Mouse (Mus musculus) C2C12 (cell line): Measurements from ENCODE around the gene Klhdc4.

ENCODE experiments used
- CEBPB ChIP-seq: IDR thresholded peaks from one replicate; pipeline ENCODE4 v1.6.1; 2011; ENCODE audit warnings: low read depth, mild to moderate bottlenecking, control low read depth, moderate library complexity
- CTCF ChIP-seq: IDR thresholded peaks from one replicate; pipeline ENCODE4 v1.5.1; 2011; ENCODE audit not compliant: control insufficient read depth, insufficient read depth, insufficient read length
- MAX ChIP-seq: IDR thresholded peaks from one replicate; pipeline ENCODE4 v1.6.1; 2011; ENCODE audit warnings: mild to moderate bottlenecking, control low read depth
- MYOD1 ChIP-seq: IDR thresholded peaks from one replicate; pipeline ENCODE4 v1.6.1; 2011; ENCODE audit warnings: low read depth; ENCODE audit not compliant: control insufficient read depth, insufficient read length
- MYOG ChIP-seq: IDR thresholded peaks from one replicate; pipeline ENCODE4 v1.6.1; 2011; ENCODE audit not compliant: control insufficient read depth, insufficient read length; ENCODE audit errors: extremely low read depth
- USF1 ChIP-seq: IDR thresholded peaks from one replicate; pipeline ENCODE4 v1.6.1; 2011; ENCODE audit warnings: low read depth, mild to moderate bottlenecking, control low read depth, moderate library complexity

DNA sequence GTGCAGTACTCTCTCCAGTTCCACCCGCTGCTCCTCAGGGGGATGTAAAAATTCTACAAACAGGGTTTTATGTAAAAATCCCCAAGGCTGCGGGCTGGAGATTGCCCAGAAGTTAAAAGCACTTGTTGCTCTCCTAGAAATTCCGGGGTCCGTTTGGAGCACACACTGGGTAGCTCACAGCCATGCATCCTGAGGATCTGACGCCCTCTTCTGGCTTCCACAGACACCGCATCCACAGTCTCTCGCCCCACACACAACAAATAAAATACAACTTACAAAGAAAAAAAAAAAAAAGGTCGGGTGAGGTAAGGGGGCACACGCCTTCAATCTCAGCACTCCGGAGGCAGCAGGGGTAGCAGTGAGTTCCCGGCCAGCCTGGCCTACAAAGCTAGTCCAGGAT, 21.3 kb downstream of the Klhdc4 start:
- TF ChIP-seq MYOG, result no peak
- no peak for TF ChIP-seq CTCF
- TF ChIP-seq CEBPB, result no peak
- no peak for TF ChIP-seq MAX
- TF ChIP-seq MYOD1, result no peak
- no peak for TF ChIP-seq USF1
